Mouse (Mus musculus): ENCODE measurements around the gene Pcnx. TPM values are rescaled to one million over a fixed set of nuclear protein-coding genes. Genes with fewer than 3 reads are reported as not detected.
"Not testable (repeated sequence)": the region's sequence is repeated elsewhere in the genome, so short reads cannot be mapped to it uniquely, and the experiment has no call there.

The Pcnx gene
- polyA plus RNA-seq, 1 experiment from 2014 or later = 13.3 TPM

- WGBS = no CpG with 5 or more reads among the region's 6 CpGs
- not testable (repeated sequence) for H3K4me3 ChIP-seq (ENCODE audit: low read depth, low read length); H3K9me3 ChIP-seq (replicated peaks; ENCODE audit: control insufficient read depth, low read length); H3K9ac ChIP-seq (replicated peaks; ENCODE audit: low read length); H3K36me3 ChIP-seq (replicated peaks; ENCODE audit: control insufficient read depth, insufficient read depth, low read depth, low read length); H3K4me1 ChIP-seq (ENCODE audit: control insufficient read depth, insufficient read depth, low read length); ATAC-seq (replicated peaks; ENCODE audit: insufficient number of reproducible peaks, low FRiP score, low TSS enrichment, low read depth); H3K4me2 ChIP-seq (ENCODE audit: low read depth, low read length); H3K27ac ChIP-seq (replicated peaks; ENCODE audit: low read depth, low read length); DNase-seq (ENCODE audit: low spot score); H3K27me3 ChIP-seq (ENCODE audit: control insufficient read depth, insufficient read depth, low read length)
These were observed 166.2 kb downstream of the Pcnx start for GRCm38 (mm10) chr12:82025901-82026633.

GRCm38 (mm10) chr12:82033524-82033923 lies 173.7 kb downstream of the Pcnx start:
- not testable (repeated sequence) for H3K27me3 ChIP-seq (ENCODE audit: control insufficient read depth, insufficient read depth, low read length); H3K9me3 ChIP-seq (replicated peaks; ENCODE audit: control insufficient read depth, low read length); H3K4me2 ChIP-seq (ENCODE audit: low read depth, low read length); H3K9ac ChIP-seq (replicated peaks; ENCODE audit: low read length); DNase-seq (ENCODE audit: low spot score); H3K4me1 ChIP-seq (ENCODE audit: control insufficient read depth, insufficient read depth, low read length); H3K36me3 ChIP-seq (replicated peaks; ENCODE audit: control insufficient read depth, insufficient read depth, low read depth, low read length); H3K4me3 ChIP-seq (ENCODE audit: low read depth, low read length); H3K27ac ChIP-seq (replicated peaks; ENCODE audit: low read depth, low read length)
- WGBS = no CpG with 5 or more reads among the region's 6 CpGs
- peak; percentile 81 for ATAC-seq (replicated peaks; ENCODE audit: insufficient number of reproducible peaks, low FRiP score, low TSS enrichment, low read depth)

- WGBS = no CpG with 5 or more reads among the region's 6 CpGs
- not testable (repeated sequence) for ATAC-seq (replicated peaks; ENCODE audit: insufficient number of reproducible peaks, low FRiP score, low TSS enrichment, low read depth); DNase-seq (ENCODE audit: low spot score); H3K4me1 ChIP-seq (ENCODE audit: control insufficient read depth, insufficient read depth, low read length); H3K4me2 ChIP-seq (ENCODE audit: low read depth, low read length); H3K4me3 ChIP-seq (ENCODE audit: low read depth, low read length); H3K27ac ChIP-seq (replicated peaks; ENCODE audit: low read depth, low read length); H3K9me3 ChIP-seq (replicated peaks; ENCODE audit: control insufficient read depth, low read length); H3K9ac ChIP-seq (replicated peaks; ENCODE audit: low read length); H3K36me3 ChIP-seq (replicated peaks; ENCODE audit: control insufficient read depth, insufficient read depth, low read depth, low read length); H3K27me3 ChIP-seq (ENCODE audit: control insufficient read depth, insufficient read depth, low read length)
These were observed 174.2 kb downstream of the Pcnx start for GRCm38 (mm10) chr12:82033973-82034372.

- not testable (repeated sequence) for H3K4me1 ChIP-seq (ENCODE audit: control insufficient read depth, insufficient read depth, low read length); ATAC-seq (replicated peaks; ENCODE audit: insufficient number of reproducible peaks, low FRiP score, low TSS enrichment, low read depth)
- no CpG with 5 or more reads among the region's 4 CpGs for WGBS
These were observed 184.3 kb downstream of the Pcnx start for GRCm38 (mm10) chr12:82044078-82044477.

More at GRCm38 (mm10) chr12:82044078-82044477, 184.3 kb downstream of the Pcnx start:
- H3K27me3 ChIP-seq (ENCODE audit: control insufficient read depth, insufficient read depth, low read length); H3K27ac ChIP-seq (replicated peaks; ENCODE audit: low read depth, low read length); H3K36me3 ChIP-seq (replicated peaks; ENCODE audit: control insufficient read depth, insufficient read depth, low read depth, low read length); H3K4me2 ChIP-seq (ENCODE audit: low read depth, low read length); H3K9ac ChIP-seq (replicated peaks; ENCODE audit: low read length); H3K4me3 ChIP-seq (ENCODE audit: low read depth, low read length); H3K9me3 ChIP-seq (replicated peaks; ENCODE audit: control insufficient read depth, low read length); DNase-seq (ENCODE audit: low spot score): not testable (repeated sequence)

Other genes starting within 250 kb of the Pcnx start
- gene Ttc9, start 228.8 kb upstream of the Pcnx start, polyA plus RNA-seq (2014; fragmentation: Nextera tagmentation; extraction: Ambion mirVana) = 0.86 and 0.89 TPM in 2 replicates
- 1.3 and 1.4 TPM in 2 replicates for gene Map3k9, start 78.8 kb upstream of the Pcnx start, polyA plus RNA-seq (2014; fragmentation: Nextera tagmentation; extraction: Ambion mirVana)

All from embryonic facial prominence, embryonic 11.5 days (tissue).